Mouse (Mus musculus) heart, adult 18-20 months (tissue): ENCODE data around the gene Aifm1. TPM values are rescaled to one million over a fixed set of nuclear protein-coding genes. Genes with fewer than 3 reads are reported as not detected.
"Not testable (repeated sequence)": the region's sequence is repeated elsewhere in the genome, so short reads cannot be mapped to it uniquely, and the experiment has no call there.

Experiments used
- DNase-seq, 2 experiments: peaks; one replicate each; pipeline ENCODE4 v3.0.0; 2021 to 2022; ENCODE audit warnings: mixed read lengths in 1 of 2
- total RNA-seq, 2 experiments: library from RNA; stranded (reverse); gene quantifications; 2 replicates each; pipeline ENCODE4 v1.2.3; 2021

Gene Aifm1
- total RNA-seq, 2 experiments from 2014 or later, result 105 to 111 TPM

DNA sequence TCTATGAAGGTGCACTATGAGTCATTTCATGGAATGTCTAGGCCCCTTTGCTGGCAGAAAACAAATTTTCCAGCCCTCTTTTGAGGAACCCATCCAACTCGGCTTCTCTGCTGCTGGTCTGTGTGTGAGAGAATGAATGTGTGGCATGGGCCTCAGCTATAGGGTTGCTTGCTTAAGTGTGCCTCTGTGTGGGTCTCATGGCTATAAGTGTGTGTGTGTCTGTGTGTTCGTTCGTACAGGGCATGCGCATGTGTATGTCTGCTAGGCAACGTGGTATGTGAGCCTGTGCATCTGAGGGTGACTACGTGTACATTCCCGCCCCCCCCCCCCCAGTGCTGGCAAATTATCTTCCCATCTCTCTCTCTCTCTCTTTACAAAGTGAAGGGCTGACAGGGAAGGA is 52.9 kb downstream of the Aifm1 start:
- no peak for DNase-seq

DNA sequence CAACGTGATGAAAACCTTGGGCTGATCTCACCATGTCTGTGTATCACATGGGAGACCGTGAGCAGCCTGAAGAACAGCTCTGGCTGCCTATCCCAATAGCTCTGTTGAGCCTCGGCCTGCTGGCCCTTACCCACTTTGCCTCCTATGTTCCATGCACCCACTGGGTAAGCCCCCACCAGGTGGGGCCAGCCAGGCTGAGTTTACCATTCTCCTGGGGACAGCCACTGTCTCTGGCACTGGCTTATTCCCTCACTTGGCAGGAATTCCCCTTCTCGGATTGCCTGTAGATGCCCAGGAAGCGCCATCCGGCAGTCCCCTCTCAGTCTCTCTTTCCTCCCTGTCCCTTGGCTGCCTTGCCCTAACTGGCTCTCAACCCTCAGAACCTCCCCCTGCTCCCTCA is 56.4 kb downstream of the Aifm1 start:
- DNase-seq, result no peak

DNA sequence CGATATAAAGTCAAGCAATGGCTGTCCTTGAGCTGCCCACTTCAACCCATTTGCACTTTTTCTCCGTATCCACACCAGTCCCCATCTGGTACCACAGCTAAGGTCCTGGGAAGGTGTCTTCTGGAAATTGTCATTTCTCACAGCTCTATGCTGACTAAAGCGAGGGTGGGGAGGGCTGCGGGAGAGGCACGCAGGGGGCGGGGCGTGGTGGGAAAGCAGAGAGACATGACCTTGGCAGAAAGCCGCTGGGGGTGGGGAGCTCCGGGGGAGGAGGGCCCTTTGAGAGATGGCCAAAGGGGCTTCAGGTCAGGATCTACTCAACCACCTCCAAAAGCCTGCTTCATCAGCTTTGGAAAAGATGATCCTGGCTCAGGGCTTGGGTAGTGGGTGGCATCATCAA is 58.3 kb downstream of the Aifm1 start:
- DNase-seq, result no peak

DNA sequence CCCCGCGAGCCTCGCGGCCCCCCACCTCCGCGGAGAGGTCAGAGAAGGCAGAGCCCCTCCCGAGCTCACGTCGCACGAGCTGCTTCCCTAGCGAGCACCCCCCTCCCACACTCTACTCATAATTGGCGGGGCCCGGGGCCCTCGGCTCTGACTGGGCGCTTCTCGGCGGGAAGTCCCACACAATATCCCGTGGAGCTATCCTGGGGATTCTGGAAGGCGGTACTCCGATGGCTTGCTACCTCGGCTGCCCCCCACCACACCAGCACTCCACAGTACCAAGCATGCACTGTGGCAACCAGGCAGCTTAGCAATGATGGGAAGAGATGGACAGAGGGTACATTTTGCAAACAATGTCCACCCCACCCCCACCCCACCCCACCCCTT is 58.9 kb downstream of the Aifm1 start:
- DNase-seq, result no peak

DNA sequence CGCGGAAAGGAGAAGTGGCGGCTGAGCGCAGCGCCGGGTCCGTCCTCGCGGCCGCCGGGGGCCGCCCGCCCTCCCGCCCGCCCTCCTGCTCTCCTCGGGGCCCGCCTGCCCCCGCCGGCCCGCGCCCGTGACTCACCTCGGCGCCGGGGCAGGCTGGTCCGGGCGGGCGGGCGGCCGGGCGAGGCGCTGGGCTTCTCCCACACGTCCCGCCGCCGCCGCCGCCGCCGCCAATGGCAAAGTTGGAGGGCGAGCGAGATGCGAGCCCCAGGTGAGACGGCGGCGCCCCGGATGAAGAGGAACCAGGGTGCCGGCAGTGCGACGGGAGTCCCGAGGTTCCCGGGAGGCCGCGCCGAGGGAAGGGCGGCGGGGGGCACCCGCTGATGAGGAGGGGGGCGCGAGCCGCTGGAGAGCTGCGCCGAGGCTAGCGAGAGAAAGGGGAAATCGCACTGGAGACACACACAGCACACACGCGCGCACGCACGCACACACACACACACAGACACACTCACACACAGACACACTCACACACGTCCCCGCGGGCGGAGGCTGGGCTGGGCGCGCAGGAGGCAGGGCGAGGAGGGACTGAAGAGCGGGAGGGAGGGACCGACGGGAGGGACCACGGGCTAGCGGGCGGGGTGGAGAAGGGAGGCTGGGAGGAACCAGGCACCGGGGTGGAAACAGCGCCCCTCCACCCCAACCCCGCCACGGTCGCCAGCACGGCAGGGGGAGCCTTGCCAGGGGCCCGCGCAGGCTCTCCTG is 59.4 kb downstream of the Aifm1 start:
- peak; percentile 78 to 90 for DNase-seq

DNA sequence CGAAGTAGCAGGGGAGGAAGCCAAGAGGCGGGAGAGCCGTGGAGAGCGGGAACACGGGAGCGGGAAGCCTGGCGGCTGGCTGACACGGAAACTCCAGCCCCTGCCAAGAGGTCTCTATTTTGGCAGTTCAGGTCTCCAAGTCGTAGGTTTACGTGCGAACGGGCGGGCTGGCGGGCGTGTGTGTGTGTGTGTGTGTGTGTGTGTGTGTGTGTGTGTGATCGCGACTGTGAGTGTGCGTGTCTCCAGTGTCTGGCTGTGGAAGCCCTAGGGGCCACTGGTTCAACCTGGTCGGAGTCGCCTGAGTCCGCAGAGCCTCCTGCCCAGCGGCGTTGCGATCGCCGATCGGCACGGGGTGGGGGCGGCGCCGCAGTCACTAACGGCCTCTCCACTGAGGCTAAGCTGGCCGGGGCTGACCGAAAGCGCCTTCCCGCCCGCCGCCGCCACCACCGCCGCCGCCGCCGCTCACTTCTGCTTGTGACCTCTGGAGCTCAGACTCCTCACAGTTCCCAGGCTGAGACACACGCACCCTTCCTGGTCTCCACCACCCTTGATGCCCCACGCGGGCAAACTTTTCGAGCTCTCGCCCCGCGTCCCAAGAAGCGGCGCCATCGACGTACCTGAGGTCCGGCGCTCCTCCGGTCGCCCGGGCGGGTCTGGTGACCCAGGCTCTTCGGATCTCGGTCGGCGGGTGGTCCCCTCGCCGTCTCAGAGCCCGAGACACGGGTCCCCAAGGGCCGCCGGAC is 60.3 kb downstream of the Aifm1 start:
- DNase-seq, result peak in 1 of 2 experiments; percentile 50

DNA sequence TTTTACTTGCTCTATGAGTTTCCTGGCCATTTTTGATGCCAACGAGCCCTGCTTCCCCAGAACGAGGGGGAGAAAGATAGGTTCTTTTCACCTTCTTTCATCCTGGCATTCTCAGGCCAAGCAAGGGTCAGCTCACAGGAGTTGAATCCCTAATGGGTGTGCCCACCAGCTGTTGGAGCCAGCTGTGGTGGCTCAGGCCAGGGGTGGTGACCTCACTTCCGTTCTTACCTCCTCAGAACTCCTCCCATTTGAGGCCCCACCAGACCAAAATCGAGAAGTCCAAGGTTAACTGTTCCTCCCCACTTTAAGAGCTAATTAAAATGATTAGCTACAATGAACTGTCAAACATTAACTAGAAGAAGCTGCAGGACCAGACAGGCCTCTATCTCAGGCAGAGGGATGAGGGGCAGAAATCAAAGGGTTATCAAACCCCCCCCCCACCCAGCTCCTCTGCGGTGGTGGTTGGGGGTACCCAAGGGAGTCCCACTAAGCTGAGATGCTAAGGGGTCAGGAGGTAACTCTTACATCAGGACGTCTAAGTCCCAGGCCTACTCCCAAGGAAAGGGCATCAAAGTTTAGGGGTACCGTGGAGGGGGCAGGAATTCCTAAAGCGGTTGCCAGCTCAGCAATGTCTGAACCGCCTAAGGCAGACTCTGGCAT is 61.0 kb downstream of the Aifm1 start:
- DNase-seq, result peak; percentile 44 to 62

DNA sequence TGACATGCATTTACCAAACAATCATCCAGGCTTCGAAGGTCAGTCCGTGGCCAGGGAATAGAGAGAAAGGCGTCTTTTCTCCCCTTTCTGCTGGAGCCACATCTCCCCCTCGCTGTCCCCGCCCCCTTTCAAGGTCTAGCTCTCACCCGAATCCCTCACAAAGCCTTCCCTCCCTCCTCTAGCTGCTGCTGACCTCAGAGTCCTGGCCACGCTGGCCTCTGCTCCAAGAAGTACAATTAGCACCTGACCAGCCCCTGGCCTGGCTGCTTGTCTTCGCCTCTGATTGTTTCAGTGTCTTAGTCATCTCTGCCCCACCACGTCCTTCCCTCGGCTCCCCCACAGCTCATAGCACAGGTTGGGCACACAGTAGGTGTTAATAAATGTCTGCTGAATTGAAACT is 63.7 kb downstream of the Aifm1 start:
- no peak for DNase-seq

DNA sequence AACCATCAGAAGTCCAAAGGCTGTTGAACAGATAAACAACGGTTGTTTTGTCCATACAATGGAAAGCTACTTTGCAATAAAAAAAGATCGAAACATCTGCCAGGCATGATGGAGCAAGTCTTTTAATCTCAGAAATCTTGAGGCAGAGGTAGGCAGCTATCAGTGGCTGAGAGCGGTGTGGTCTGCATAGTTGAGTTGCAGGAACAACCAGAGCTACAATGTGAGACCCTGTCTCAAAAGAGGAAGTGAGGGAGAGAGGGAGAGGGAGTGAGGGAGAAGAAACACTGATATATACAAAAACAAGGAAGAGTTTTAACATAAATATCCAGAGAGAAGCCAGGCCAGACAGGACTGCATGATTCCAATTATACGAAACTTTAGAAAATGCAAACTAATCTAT is 68.7 kb downstream of the Aifm1 start:
- no peak for DNase-seq

DNA sequence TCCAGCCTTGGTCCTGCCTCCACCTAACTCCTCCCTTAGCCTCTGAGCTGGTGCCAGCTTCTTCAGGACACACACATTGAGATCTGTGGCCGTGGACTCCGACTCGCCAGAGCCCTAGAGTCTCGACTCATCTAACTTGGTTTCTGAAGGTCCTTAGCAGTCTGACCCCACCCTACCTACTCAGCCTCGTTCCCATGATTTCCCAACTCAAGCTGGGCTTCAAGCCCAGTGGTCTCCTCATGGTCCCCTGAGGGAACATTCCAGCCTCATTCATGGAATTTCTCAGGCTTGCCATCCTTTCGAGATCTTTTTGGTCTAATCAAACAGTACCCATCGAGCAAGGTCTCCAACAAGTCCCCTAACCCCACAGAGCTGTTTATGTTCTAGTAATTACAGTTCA is 71.4 kb downstream of the Aifm1 start:
- peak in 1 of 2 experiments; percentile 44 for DNase-seq

DNA sequence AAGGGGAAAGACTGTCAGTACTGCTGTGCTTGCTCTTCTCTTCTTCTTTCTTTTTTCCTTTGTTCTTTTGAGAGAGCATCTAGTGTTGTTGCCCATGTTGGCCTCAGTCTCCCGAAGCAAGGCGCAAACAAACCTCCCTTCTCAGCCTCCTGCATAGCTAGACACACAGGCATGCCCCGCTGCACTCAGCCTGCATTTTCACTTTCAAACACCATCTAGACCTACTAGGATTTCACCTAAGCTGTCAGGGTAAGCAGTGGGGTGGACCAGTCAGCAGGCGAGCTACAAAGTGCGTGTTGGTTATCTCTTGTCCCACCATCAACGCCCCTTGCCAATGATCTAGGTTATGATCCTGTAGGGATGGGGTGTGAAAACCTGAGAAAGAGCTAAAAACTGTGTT is 71.8 kb downstream of the Aifm1 start:
- DNase-seq, result no peak

DNA sequence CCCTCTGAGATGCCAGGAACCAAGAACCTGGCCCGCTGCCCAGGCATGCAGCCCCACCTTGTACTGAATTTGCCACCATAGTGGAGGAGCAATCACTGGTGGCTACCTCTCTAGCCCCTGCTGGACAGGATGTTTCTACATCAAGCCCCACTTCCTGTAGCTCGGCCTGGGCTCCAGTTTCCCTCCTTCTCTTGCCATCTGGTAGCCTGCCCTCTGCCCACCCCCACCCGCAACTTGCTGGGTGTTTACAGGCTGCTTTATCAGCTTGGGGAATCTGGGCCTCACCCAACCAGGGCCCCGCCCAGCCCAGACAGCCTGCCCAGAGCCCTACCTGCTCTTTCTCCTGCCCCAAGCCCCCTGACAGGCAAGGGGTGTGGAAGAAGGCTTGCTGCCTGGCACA is 74.3 kb downstream of the Aifm1 start:
- DNase-seq, result no peak

DNA sequence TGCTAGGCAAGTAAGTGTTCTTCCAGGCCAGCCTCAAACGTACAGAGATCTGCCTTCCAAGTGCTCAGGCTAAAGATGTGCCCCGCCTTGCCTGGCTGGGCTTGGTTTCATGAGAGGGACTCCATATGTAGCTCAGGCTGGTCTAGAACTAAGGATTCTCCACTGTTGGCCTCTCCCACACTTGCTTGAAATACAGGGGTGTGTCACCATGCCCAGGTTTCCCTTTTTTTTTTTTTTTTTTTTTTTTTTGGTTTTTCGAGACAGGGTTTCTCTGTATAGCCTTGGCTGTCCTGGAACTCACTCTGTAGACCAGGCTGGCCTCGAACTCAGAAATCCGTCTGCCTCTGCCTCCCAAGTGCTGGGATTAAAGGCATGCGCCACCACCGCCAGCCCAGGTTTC is 77.3 kb downstream of the Aifm1 start:
- not testable (repeated sequence) for DNase-seq

DNA sequence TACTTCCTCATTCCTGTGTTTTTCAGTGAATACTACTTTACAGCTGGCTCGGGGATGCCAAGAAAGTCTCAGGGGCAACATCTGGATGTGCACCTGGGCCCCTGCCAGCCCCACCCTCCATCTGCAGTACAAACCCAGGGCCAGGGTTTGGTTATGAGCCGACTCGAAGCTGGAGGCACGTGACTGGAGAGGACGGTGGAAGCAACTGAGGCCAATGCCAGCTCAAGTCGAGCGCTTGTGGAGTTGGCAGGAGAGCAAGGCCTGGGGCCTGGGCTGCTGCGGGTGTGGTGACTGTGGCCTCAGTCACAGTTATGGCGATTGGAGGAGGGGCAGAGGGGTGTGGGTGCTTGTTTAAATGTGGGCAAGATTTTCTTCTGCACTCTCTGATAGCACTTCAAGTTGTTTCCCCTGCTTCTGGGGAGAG is 77.9 kb downstream of the Aifm1 start:
- DNase-seq, result peak in 1 of 2 experiments; percentile 36

DNA sequence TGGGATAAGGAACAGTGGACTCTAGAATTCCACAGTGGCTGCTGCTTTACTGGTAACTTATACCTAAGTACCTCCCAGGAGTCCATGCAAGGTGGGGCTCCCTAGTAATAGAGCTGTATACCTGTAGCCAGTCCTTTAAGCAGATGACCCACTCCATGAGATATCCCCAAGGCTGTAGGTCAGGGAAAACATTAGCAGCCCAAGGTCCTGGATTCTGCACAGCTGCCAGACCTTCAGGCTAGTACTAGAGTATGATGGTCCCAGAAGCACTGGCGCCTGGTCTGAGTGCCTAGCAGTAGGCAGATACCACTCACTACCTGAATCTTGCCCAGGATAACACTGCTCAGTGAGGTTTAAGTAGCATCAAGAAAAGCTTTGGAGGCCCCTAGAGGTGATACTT is 79.1 kb downstream of the Aifm1 start:
- no peak for DNase-seq

DNA sequence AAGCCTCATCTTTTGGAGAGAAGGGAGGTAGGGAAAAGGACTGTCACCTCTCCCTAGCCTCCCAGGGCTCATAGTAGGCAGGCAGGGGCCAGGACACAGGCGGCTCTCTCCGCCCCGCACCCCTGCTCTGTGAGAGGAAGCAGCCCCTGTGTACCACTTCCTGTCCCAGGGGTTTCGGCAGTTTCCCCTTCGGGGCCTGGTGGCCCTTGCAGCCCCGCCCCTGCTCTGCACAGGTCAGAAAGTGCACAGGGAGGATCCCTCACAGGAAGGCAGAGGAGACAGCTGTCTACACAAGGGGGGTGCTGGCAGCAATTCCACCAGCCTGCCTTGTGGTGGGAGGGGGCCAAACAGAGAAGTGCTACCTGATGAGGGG is 79.8 kb downstream of the Aifm1 start:
- DNase-seq, result peak in 1 of 2 experiments; percentile 59

DNA sequence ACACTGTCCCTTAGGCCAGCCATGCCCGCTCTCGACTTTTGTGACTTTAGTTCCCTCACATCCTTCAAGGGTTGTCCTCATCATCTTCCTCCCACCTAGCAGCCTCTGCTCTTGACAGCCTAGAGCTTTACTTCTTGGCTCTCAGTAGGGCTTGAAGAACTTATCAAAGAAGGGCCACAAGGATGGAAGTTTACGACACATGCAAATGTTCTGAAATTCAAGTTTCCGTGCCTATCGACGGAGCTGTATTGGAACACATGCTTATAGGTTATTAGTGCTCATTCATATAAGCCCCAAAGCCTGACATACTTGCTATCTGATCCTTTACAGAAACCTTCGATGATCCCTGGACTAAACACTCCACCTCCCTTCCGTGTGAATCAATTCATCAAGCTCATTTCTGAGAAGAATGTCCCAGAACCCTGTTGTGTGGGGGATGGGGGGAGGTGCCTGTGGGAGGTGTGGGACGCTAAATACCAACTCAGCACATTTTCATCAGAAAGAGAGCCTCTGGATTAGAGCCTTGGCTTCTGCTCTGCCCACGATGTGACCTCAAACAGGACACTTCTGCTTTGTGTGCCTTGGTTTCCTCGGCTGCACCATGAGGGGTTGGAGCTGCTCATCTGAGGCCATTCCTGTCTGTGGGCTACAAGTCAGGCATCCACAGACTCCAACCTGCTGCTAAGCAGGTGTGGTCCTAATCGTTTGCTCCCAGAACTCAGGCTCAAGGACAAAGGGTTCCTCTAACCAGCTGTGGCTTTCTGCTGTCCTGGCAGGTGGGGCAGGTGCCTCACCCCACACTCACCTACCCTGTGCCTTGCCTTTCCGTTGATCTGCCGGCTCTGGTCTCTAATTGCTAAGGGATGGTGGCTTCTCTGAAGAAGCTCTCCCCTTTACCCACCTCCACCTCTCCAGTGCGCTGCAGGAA is 80.5 kb downstream of the Aifm1 start:
- no peak for DNase-seq

DNA sequence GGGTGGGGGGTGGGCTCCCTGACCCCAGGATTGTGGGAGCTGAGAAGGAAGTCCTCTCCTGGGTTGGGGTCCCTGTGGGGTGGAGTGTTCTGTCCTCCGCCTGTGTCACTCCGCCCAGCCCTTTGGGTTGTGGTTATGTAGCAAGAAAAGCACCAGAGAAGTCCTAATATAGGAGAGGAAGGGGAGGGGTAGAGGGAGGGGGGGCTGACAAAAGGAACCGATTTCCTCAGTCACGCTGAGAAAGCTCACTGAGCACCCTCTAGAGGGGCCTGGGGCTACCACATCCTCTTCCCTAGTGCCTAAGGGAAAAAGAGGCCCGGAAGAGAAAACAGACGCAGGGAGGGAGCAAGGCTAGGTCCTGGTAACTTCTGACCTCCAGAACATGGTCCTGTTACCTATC is 83.8 kb downstream of the Aifm1 start:
- DNase-seq, result peak; percentile 27 to 38

DNA sequence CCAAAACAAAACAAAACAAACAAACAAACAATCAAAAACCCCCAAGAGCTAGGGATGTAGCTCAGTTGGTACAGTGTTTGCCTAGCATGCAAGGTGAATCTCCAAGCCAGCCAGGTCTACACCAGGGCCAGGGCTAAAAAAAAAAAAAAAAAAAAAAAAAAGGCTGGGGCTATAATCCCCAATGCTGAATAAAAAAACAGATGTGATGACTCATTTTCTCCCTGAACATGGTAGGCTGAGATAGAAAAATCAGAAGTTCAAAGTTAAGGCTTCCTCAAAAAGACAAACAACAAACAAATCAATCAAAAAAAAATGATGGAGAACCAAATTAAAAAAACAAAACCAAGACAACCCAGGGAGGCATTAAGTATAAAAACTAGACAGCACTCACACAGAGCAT is 84.3 kb downstream of the Aifm1 start:
- DNase-seq, result no peak

DNA sequence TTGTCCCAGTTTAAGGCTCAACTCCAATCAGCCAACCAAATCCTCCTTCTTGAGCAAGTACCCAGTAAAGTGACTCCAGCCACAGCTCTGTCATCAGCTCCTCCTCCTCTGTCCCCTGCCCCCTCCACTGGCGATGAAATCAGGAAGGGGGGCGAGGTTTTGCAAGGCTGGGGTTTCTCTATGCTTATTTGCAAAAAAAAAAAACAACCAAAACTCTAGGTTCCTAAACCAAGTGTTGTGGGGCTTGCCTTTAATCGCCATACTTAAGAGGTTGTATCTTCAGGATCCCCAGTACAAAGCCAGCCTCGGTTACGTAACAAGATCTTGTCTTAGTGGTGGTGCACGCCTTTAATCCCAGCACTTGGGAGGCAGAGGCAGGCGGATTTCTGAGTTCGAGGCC is 84.7 kb downstream of the Aifm1 start:
- no peak for DNase-seq

DNA sequence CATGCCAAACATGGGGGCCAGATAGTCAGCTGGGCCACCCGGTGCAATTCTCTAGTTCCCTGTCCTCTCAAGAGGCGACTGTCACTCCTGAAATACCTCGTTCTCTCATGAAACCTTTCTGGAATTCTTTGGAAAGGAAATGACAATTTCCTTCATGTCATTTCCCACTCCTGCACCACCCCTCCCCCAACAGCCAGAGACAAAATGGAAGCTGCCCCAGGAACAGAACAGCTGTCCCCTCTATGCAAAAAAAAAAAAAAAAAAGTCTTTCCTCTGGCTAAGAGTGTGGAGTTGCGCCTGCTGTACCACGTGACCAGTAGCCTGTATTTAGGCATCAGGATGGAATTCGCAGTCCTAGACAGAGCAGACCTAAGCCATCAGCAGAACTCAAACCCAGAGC is 85.1 kb downstream of the Aifm1 start:
- DNase-seq, result peak; percentile 49 to 63

DNA sequence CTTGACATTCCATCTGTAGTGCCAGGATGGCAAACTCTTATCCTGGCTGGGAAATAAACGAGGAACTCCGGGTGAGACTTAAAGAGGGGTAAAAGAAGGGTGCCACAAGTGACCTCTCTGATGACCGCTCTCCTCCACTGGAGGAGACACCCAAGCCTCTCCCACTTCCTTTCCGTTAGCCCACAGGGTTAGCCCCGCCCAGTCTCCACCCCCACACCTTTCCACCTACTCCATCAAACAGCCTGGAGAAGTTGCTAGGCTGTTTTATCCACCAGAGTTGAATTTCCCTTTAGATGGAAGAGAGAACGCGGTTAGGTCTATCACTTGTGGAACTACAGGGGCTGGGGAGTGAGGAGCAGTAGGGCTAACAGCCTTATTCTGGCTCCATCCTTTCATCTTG is 88.1 kb downstream of the Aifm1 start:
- DNase-seq, result peak in 1 of 2 experiments; percentile 40
